Mouse (Mus musculus) cortical plate, adult 2 months (tissue): Measurements from ENCODE around the gene Tgif1.

Experiments used
- CTCF ChIP-seq: fragments of 200-500 bp; IDR thresholded peaks from 2 replicates; pipeline ENCODE4 v1.5.1; 2011; ENCODE audit warnings: mild to moderate bottlenecking, control low read depth, low read length; ENCODE audit not compliant: insufficient read depth; ENCODE audit errors: extremely low read depth
- POLR2A ChIP-seq: fragments of 200-500 bp; IDR thresholded peaks from 2 replicates; pipeline ENCODE4 v1.6.1; 2011; ENCODE audit warnings: mild to moderate bottlenecking, low read length, control low read depth; ENCODE audit not compliant: insufficient read depth; ENCODE audit errors: extremely low read depth

DNA sequence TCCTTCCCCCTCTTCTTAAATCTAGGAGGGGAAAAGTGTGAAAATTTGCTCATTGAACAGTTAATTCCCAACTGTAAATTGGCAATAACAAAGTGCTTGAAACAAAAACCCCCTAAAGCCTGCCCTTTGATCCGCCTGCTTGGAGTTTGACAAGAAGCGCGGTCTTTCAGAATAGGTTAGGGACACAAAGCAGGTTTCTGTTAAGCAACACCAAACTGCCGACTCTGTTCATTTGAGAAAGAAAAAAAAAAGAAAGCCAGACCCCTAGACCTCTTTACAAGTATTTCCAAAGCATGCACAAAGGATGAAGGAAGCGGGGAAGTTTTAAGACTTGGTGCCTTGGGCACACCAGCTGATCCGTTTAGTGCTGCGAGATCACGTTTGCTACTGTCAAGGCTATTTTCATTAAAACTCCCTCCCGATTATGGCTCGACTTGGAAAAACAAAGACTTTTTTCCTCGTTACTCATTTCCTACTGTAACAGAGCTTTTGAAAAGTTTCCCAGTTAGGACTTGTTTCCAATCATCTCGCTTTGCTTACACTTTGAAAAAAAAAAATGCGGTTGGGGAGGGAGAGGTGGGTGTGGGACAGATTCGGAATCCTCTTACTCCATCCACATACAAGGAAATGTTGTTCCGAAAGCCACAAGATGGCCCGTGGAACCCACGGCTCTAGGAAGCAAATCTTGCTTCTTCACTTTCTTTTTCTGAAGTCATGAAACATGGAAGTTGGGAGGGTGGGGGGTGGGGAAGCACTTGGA, 5.4 kb downstream of the Tgif1 start:
- TF ChIP-seq CTCF (no peak), POLR2A (no peak)
